Mouse (Mus musculus): Measurements from ENCODE around the gene Gpr156. TPM values are rescaled to one million over a fixed set of nuclear protein-coding genes. Genes with fewer than 3 reads are reported as not detected.
A peak's percentile ranks its signal among the peaks of the same experiment; 100 is the strongest.

Gpr156 gene
- polyA plus RNA-seq, 1 experiment from 2014 or later, result 0.61 TPM

DNA sequence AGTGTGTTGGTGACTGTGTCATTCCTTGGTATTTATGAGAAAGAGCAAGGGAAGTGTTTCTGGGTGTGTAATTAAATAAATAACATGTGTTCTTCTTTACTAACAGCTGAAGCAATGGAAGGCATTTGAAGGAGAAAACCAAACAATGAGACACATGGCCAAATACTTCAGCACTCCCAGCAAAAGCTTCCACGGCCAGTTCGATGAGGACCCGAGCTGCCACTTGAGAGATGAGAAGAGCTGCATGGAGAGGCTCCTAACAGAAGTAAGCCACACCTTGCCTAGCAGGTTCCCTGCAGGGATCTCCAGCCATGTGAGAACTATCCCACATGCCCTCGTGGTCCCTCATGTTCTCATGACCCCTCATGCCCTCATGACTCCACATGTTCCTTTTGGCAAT lies 81.5 kb downstream of the Gpr156 start:
- H3K36me3 ChIP-seq (ENCODE audit: control insufficient read depth, insufficient read depth, low read length), result no peaks in the 10 kb centered on the region
- H3K4me1 ChIP-seq (replicated peaks; ENCODE audit: control insufficient read depth, insufficient read depth, low read length), result peaks cover 4% of the 10 kb centered on the region; the same call in 1 of the 2 replicates
- no peaks in the 10 kb centered on the region for H3K9me3 ChIP-seq (ENCODE audit: control insufficient read depth, low read length)
- H3K9ac ChIP-seq (ENCODE audit: low read length), result no peak overlapping the region
- DNase-seq (ENCODE audit: low spot score), result peak; percentile 38
- no peak overlapping the region for H3K4me3 ChIP-seq (ENCODE audit: low read depth, low read length)
- no peak for ATAC-seq (replicated peaks; ENCODE audit: low FRiP score, low TSS enrichment, low read depth)
- 49% methylated on average over 4 of the region's 4 CpGs for WGBS
- H3K27me3 ChIP-seq (replicated peaks; ENCODE audit: control insufficient read depth, insufficient read depth, low read length), result no peaks in the 10 kb centered on the region
- no peak overlapping the region for H3K27ac ChIP-seq (ENCODE audit: low read depth)
- no peak overlapping the region for H3K4me2 ChIP-seq (ENCODE audit: low read length)

GRCm38 (mm10) chr16:37999762-38000161 lies 83.5 kb downstream of the Gpr156 start:
- H3K36me3 ChIP-seq (ENCODE audit: control insufficient read depth, insufficient read depth, low read length), result no peaks in the 10 kb centered on the region
- DNase-seq (ENCODE audit: low spot score) (peak; percentile 20), ATAC-seq (replicated peaks; ENCODE audit: low FRiP score, low TSS enrichment, low read depth) (no peak)
- H3K9me3 ChIP-seq (ENCODE audit: control insufficient read depth, low read length), result no peaks in the 10 kb centered on the region
- WGBS, result 100% methylated on average over 1 of the region's 1 CpGs
- H3K4me1 ChIP-seq (replicated peaks; ENCODE audit: control insufficient read depth, insufficient read depth, low read length), result no peaks in the 10 kb centered on the region; the same call in 1 of the 2 replicates
- H3K27me3 ChIP-seq (replicated peaks; ENCODE audit: control insufficient read depth, insufficient read depth, low read length), result no peaks in the 10 kb centered on the region
- no peak overlapping the region for H3K9ac ChIP-seq (ENCODE audit: low read length)
- no peak overlapping the region for H3K4me3 ChIP-seq (ENCODE audit: low read depth, low read length)
- H3K4me2 ChIP-seq (ENCODE audit: low read length), result no peak overlapping the region
- no peak overlapping the region for H3K27ac ChIP-seq (ENCODE audit: low read depth)

DNA sequence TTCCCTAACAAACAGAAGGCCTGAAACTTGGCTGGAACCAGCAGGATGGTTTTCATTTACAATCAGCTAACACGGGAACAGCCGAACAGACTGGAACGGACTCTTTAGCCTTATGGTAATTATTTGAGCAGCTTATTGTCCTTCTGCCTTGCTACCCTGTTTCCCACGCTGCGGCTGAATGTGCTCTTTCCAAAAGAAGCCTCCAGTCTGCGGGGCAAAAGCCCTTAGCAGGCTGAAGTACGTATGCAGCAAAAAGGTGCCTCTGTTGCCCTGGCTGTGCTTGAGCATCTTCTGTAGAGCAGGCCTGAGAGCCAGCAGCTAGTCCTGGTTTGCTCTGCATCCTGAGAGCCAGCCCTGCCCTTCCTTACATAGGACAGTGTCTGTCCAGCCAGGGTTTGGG lies 83.9 kb downstream of the Gpr156 start:
- no peaks in the 10 kb centered on the region for H3K36me3 ChIP-seq (ENCODE audit: control insufficient read depth, insufficient read depth, low read length)
- H3K27ac ChIP-seq (ENCODE audit: low read depth), result no peak overlapping the region
- H3K9me3 ChIP-seq (ENCODE audit: control insufficient read depth, low read length), result no peaks in the 10 kb centered on the region
- H3K9ac ChIP-seq (ENCODE audit: low read length), result no peak overlapping the region
- ATAC-seq (replicated peaks; ENCODE audit: low FRiP score, low TSS enrichment, low read depth) (no peak), DNase-seq (ENCODE audit: low spot score) (peak; percentile 41)
- H3K4me2 ChIP-seq (ENCODE audit: low read length), result no peak overlapping the region
- WGBS, result 71% methylated on average over 7 of the region's 7 CpGs
- H3K27me3 ChIP-seq (replicated peaks; ENCODE audit: control insufficient read depth, insufficient read depth, low read length), result no peaks in the 10 kb centered on the region
- no peak overlapping the region for H3K4me3 ChIP-seq (ENCODE audit: low read depth, low read length)
- H3K4me1 ChIP-seq (replicated peaks; ENCODE audit: control insufficient read depth, insufficient read depth, low read length), result no peaks in the 10 kb centered on the region

GRCm38 (mm10) chr16:38001766-38002165 lies 85.5 kb downstream of the Gpr156 start:
- Histone ChIP-seq H3K36me3 (ENCODE audit: control insufficient read depth, insufficient read depth, low read length) (no peaks in the 10 kb centered on the region), H3K27ac (ENCODE audit: low read depth) (no peak overlapping the region), H3K4me1 (replicated peaks; ENCODE audit: control insufficient read depth, insufficient read depth, low read length) (no peaks in the 10 kb centered on the region), H3K4me2 (ENCODE audit: low read length) (no peak overlapping the region), H3K9ac (ENCODE audit: low read length) (no peak overlapping the region), H3K9me3 (ENCODE audit: control insufficient read depth, low read length) (no peaks in the 10 kb centered on the region), H3K27me3 (replicated peaks; ENCODE audit: control insufficient read depth, insufficient read depth, low read length) (no peaks in the 10 kb centered on the region), H3K4me3 (ENCODE audit: low read depth, low read length) (no peak overlapping the region)
- 46% methylated on average over 2 of the region's 2 CpGs for WGBS
- peak; percentile 31 for DNase-seq (ENCODE audit: low spot score)
- no peak for ATAC-seq (replicated peaks; ENCODE audit: low FRiP score, low TSS enrichment, low read depth)

DNA sequence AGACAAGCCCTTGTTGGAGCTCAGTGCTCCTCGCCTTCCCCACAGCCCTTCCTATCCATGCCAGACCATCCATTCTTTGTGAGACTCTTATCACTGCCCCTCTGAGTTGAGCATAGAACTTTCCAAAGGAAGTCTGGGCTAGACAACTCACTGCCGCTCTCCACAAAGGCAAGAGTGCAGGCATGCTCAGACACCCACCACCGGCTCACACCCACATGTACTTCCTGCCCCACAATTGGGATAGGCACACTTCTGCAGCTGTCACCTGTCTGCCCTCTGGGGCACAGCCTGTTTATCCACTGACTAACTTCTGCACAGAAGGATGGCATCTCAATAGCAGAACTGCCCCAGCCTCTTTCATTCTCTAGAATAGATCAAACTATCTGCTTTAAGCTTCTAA lies 86.2 kb downstream of the Gpr156 start:
- Histone ChIP-seq H3K36me3 (ENCODE audit: control insufficient read depth, insufficient read depth, low read length) (no peaks in the 10 kb centered on the region), H3K9ac (ENCODE audit: low read length) (no peak overlapping the region), H3K27ac (ENCODE audit: low read depth) (no peak overlapping the region), H3K4me3 (ENCODE audit: low read depth, low read length) (no peak overlapping the region), H3K4me1 (replicated peaks; ENCODE audit: control insufficient read depth, insufficient read depth, low read length) (no peaks in the 10 kb centered on the region), H3K27me3 (replicated peaks; ENCODE audit: control insufficient read depth, insufficient read depth, low read length) (no peaks in the 10 kb centered on the region), H3K4me2 (ENCODE audit: low read length) (no peak overlapping the region), H3K9me3 (ENCODE audit: control insufficient read depth, low read length) (no peaks in the 10 kb centered on the region)
- WGBS, result 79% methylated on average over 3 of the region's 3 CpGs
- DNase-seq (ENCODE audit: low spot score) (no peak), ATAC-seq (replicated peaks; ENCODE audit: low FRiP score, low TSS enrichment, low read depth) (no peak)

DNA sequence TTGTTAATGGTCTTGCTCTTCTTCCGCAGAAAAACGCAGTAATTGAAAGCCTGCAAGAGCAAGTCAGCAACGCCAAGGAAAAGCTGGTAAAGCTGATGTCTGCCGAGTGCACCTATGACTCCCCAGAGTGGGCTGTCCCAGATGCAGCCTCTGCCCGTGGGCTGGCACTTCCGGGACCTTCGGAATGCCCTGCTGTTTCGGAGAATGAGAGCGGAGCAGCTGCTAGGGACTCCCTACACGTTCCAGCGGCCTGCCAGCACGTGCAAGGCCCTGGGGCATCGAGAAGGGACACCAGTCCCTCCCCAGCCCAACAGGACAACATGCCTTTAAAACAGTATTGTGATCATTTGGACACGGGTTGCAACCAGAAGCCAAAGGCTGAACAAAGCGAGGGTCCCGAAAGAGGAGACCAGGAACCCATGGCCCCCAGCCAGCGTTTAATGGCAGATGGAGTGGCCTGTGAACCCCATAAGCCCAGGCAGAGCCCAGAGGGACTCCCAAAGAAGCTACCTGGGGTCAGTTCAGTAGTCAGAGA lies 88.3 kb downstream of the Gpr156 start:
- WGBS, result 90% methylated on average over 17 of the region's 17 CpGs
- DNase-seq (ENCODE audit: low spot score) (peak; percentile 44), ATAC-seq (replicated peaks; ENCODE audit: low FRiP score, low TSS enrichment, low read depth) (no peak)
- no peaks in the 10 kb centered on the region for H3K9me3 ChIP-seq (ENCODE audit: control insufficient read depth, low read length)
- H3K4me2 ChIP-seq (ENCODE audit: low read length), result no peak overlapping the region
- H3K27ac ChIP-seq (ENCODE audit: low read depth), result no peak overlapping the region
- H3K4me3 ChIP-seq (ENCODE audit: low read depth, low read length), result no peak overlapping the region
- H3K9ac ChIP-seq (ENCODE audit: low read length), result no peak overlapping the region
- H3K27me3 ChIP-seq (replicated peaks; ENCODE audit: control insufficient read depth, insufficient read depth, low read length), result no peaks in the 10 kb centered on the region
- no peaks in the 10 kb centered on the region for H3K36me3 ChIP-seq (ENCODE audit: control insufficient read depth, insufficient read depth, low read length)
- no peaks in the 10 kb centered on the region for H3K4me1 ChIP-seq (replicated peaks; ENCODE audit: control insufficient read depth, insufficient read depth, low read length)

DNA sequence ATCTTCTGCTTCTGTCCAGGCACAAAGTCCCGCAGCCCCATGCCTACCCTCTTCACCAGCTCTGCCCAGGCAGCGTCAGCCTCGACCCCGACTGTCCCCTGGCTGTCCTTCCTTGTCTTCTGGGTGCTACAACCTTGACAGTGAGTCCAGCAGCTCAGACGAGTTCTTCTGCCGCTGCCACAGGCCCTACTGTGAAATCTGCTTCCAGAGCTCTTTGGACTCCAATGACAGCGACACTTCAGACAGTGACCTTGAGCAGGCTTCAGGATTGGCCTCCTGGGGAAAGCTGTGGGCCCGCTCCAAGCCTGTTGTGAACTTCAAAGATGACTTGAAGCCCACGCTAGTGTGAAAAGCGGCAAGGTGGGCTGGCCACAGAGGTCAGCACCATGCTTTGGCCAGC lies 89.2 kb downstream of the Gpr156 start:
- H3K4me3 ChIP-seq (ENCODE audit: low read depth, low read length), result no peak overlapping the region
- ATAC-seq (replicated peaks; ENCODE audit: low FRiP score, low TSS enrichment, low read depth), result no peak
- DNase-seq (ENCODE audit: low spot score), result peak; percentile 34
- WGBS, result 78% methylated on average over 10 of the region's 10 CpGs
- H3K9ac ChIP-seq (ENCODE audit: low read length), result no peak overlapping the region
- no peak overlapping the region for H3K4me2 ChIP-seq (ENCODE audit: low read length)
- H3K27me3 ChIP-seq (replicated peaks; ENCODE audit: control insufficient read depth, insufficient read depth, low read length), result no peaks in the 10 kb centered on the region
- H3K36me3 ChIP-seq (ENCODE audit: control insufficient read depth, insufficient read depth, low read length), result no peaks in the 10 kb centered on the region
- no peaks in the 10 kb centered on the region for H3K9me3 ChIP-seq (ENCODE audit: control insufficient read depth, low read length)
- no peak overlapping the region for H3K27ac ChIP-seq (ENCODE audit: low read depth)
- no peaks in the 10 kb centered on the region for H3K4me1 ChIP-seq (replicated peaks; ENCODE audit: control insufficient read depth, insufficient read depth, low read length)

DNA sequence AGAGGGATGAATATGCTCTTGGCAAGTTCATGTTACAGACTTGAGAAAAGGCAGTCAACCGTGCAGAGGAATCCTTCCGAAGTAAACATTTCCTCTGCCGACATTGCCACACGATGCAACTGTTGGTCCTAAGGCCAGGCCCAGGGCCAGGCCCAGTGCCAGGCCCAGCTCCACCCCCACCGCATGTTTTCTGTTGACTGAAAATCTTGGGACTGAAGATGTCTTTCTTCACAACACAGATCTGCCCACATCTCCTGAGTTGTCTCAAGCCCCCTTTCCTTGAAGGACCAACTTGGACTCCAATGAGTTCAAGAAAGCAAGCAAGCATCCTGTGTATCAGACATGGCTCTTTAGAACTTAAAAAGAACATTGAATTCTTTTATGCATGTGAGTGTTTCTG lies 92.1 kb downstream of the Gpr156 start:
- Histone ChIP-seq H3K27me3 (replicated peaks; ENCODE audit: control insufficient read depth, insufficient read depth, low read length) (no peaks in the 10 kb centered on the region), H3K9me3 (ENCODE audit: control insufficient read depth, low read length) (no peaks in the 10 kb centered on the region), H3K9ac (ENCODE audit: low read length) (no peak overlapping the region), H3K4me3 (ENCODE audit: low read depth, low read length) (no peak overlapping the region), H3K27ac (ENCODE audit: low read depth) (no peak overlapping the region), H3K4me2 (ENCODE audit: low read length) (no peak overlapping the region), H3K36me3 (ENCODE audit: control insufficient read depth, insufficient read depth, low read length) (no peaks in the 10 kb centered on the region), H3K4me1 (replicated peaks; ENCODE audit: control insufficient read depth, insufficient read depth, low read length) (no peaks in the 10 kb centered on the region)
- ATAC-seq (replicated peaks; ENCODE audit: low FRiP score, low TSS enrichment, low read depth) (no peak), DNase-seq (ENCODE audit: low spot score) (peak; percentile 31)
- 79% methylated on average over 5 of the region's 5 CpGs for WGBS

GRCm38 (mm10) chr16:38009041-38009825 lies 92.9 kb downstream of the Gpr156 start:
- Histone ChIP-seq H3K9ac (ENCODE audit: low read length) (no peak overlapping the region), H3K9me3 (ENCODE audit: control insufficient read depth, low read length) (no peaks in the 10 kb centered on the region), H3K4me2 (ENCODE audit: low read length) (no peak overlapping the region), H3K36me3 (ENCODE audit: control insufficient read depth, insufficient read depth, low read length) (no peaks in the 10 kb centered on the region), H3K27ac (ENCODE audit: low read depth) (no peak overlapping the region), H3K4me1 (replicated peaks; ENCODE audit: control insufficient read depth, insufficient read depth, low read length) (no peaks in the 10 kb centered on the region), H3K27me3 (replicated peaks; ENCODE audit: control insufficient read depth, insufficient read depth, low read length) (no peaks in the 10 kb centered on the region), H3K4me3 (ENCODE audit: low read depth, low read length) (no peak overlapping the region)
- ATAC-seq (replicated peaks; ENCODE audit: low FRiP score, low TSS enrichment, low read depth) (no peak), DNase-seq (ENCODE audit: low spot score) (peak; percentile 48)
- WGBS, result 81% methylated on average over 14 of the region's 14 CpGs
